Mouse (Mus musculus) stomach, postnatal 0 days (tissue): ENCODE measurements around the gene Gucy2f. TPM values are rescaled to one million over a fixed set of nuclear protein-coding genes. Genes with fewer than 3 reads are reported as not detected.
"Not testable (repeated sequence)": the region's sequence is repeated elsewhere in the genome, so short reads cannot be mapped to it uniquely, and the experiment has no call there.

Experiments
- ATAC-seq: fragments of 200-750 bp; cut with Nextera tagmentation; 2 replicates; pipeline ENCODE4 v1.8.0; 2017; ENCODE audit not compliant: low FRiP score, low TSS enrichment
- DNase-seq: peaks from one replicate; pipeline ENCODE4 v3.0.0-alpha.2; 2016; ENCODE audit warnings: low spot score
- H3K27ac ChIP-seq: fragments of 300-500 bp; sonication (generic); replicated peaks from 2 replicates; pipeline ENCODE4 v1.5.1; 2014; ENCODE audit warnings: mild to moderate bottlenecking, control low read depth
- H3K27me3 ChIP-seq: fragments of 300-500 bp; sonication (generic); 2 replicates; pipeline ENCODE4 v1.6.1; 2014; ENCODE audit warnings: low read length; ENCODE audit not compliant: control insufficient read depth, insufficient read depth
- H3K36me3 ChIP-seq: fragments of 300-500 bp; sonication (generic); 2 replicates; pipeline ENCODE4 v1.6.1; 2014; ENCODE audit warnings: low read length, mixed read lengths; ENCODE audit not compliant: control insufficient read depth, insufficient read depth
- H3K4me1 ChIP-seq: fragments of 300-500 bp; sonication (generic); replicated peaks from 2 replicates; pipeline ENCODE4 v1.6.1; 2014; ENCODE audit warnings: antibody characterized with exemption; ENCODE audit not compliant: control insufficient read depth, insufficient read depth
- H3K4me2 ChIP-seq: fragments of 300-500 bp; sonication (generic); replicated peaks from 2 replicates; pipeline ENCODE4 v1.6.1; 2014; ENCODE audit warnings: low read depth, mild to moderate bottlenecking, control low read depth, moderate library complexity
- H3K4me3 ChIP-seq: fragments of 300-500 bp; sonication (generic); 2 replicates; pipeline ENCODE4 v1.5.1; 2014; ENCODE audit warnings: low read depth, low read length, control low read depth
- H3K9ac ChIP-seq: fragments of 300-500 bp; sonication (generic); 2 replicates; pipeline ENCODE4 v1.6.1; 2014; ENCODE audit warnings: mild to moderate bottlenecking, low read length, control low read depth, mixed read lengths
- H3K9me3 ChIP-seq: fragments of 300-500 bp; sonication (generic); 2 replicates; pipeline ENCODE4 v1.6.1; 2016; ENCODE audit warnings: low read length; ENCODE audit not compliant: control insufficient read depth
- CTCF ChIP-seq: IDR thresholded peaks from 2 replicates; pipeline ENCODE4 v1.5.1; 2016; ENCODE audit warnings: antibody characterized with exemption, low read depth, mild to moderate bottlenecking, moderate library complexity
- EP300 ChIP-seq: optimal IDR thresholded peaks from 2 replicates; pipeline ENCODE3; 2016; ENCODE audit warnings: antibody characterized with exemption
- WGBS: fragments of 180-500 bp; shearing (Covaris S2); extraction: QIAGEN DNeasy Blood & Tissue Kit; methylation state at CpG from one replicate; pipeline ENCODE4 v1.1.7; 2014; 5-methylcytosine and 5-hydroxymethylcytosine counted together
- polyA plus RNA-seq: library from polyadenylated mRNA; unstranded; fragments of >200 nt; fragmentation: Nextera tagmentation; extraction: Ambion mirVana; gene quantifications from 2 replicates; pipeline ENCODE4 v1.2.1, GENCODE M21; 2015

The Gucy2f gene
- polyA plus RNA-seq = 0.02 TPM in 1 of 2 replicates, not detected in the other

DNA sequence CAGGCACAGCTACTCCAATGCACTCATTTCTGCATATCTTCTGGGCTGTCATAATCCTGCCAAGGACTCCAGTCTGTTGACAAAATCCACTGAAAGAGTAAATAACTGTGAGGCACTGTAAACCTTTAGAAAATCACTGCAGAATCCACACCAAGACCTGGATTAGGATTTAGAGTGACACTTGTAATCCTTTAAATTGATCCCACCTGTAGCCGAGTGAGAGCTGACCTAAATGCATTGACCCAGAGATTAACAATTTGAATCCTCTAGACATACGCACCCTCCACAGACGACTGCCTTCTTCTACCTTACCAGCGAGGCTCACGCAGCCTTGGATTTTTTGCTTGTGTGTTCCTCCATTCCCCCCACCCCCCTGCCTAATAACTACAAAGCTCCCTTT, at the start of gene Gucy2f:
Gene Gucy2f, minus strand, starts transcription at position 101 of the 400 bp plus-strand sequence.
- no peak within 1 kb of the TSS for H3K4me3 ChIP-seq

DNA sequence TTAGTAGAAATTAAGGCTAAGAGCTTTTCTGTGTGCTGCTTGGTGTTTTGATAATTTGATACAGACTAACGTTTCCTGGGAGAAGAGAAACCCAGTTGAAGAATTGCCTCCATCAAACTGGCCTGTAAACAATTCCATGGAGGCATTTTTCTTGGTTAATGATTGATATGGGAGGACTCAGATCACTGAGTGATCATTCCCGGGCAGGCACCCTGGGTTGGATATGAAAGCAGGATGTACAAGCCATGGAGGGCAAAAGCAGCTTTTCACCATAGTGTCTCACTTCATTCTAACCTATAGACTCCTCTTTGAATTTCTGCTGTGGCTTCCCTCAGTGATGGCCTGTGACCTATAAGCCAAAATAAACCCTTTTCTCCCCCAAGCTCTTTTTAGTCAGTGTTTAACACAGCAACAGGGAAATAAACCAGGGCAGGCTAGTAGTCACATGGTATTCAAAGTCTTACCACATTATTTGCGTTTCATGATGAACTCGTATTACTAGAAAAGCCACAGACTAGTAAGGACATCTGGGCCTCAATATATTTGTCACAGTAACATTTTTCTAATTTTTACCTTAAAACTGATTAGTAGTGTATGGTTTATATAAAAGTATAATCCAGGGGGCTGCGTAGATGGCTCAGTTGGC, 49.1 kb upstream of the Gucy2f start:
- no peak for ATAC-seq
- no peak overlapping the region for H3K4me3 ChIP-seq

More for the DNA sequence above, at the start of gene Gucy2f:
- H3K9ac ChIP-seq = no peak within 1 kb of the TSS
- WGBS = 31% methylated on average over 5 of the region's 5 CpGs
- no peak for TF ChIP-seq EP300
- no peak for TF ChIP-seq CTCF
- no peaks in the 10 kb centered on the region for H3K27me3 ChIP-seq
- DNase-seq (no peak), ATAC-seq (no peak)
- no peaks in the 10 kb centered on the region for H3K4me1 ChIP-seq
- H3K4me2 ChIP-seq = no peak within 1 kb of the TSS
- no peaks in the 10 kb centered on the region for H3K9me3 ChIP-seq
- H3K27ac ChIP-seq = no peak within 1 kb of the TSS
- no peaks in the 10 kb centered on the region for H3K36me3 ChIP-seq

DNA sequence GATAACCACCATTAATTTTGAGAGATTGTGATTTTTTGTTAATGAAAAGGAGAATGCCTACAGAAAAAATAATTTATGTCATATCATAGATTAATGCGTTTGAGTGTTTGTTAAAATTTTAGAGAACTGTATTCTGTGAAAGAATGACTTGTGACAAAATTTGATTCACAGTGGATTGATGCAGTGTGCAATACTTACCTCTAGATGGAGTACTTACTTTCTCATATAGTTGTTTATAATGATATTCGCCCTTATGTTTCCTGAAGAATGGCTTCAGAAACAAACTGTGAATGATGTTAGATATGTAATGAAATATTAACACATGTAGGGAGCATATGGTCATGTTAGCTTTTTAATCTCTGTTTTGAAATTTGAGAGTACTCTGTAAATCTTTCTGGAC, 40.4 kb upstream of the Gucy2f start:
- DNase-seq = no peak
- no peak overlapping the region for H3K4me2 ChIP-seq
- H3K4me1 ChIP-seq = no peaks in the 10 kb centered on the region
- 43% methylated on average over 2 of the region's 2 CpGs for WGBS
- TF ChIP-seq CTCF (peak; percentile 64), EP300 (no peak)
- ATAC-seq = no peak
- no peaks in the 10 kb centered on the region for H3K36me3 ChIP-seq
- no peak overlapping the region for H3K4me3 ChIP-seq
- H3K27ac ChIP-seq = no peak overlapping the region
- H3K9me3 ChIP-seq = no peaks in the 10 kb centered on the region
- H3K27me3 ChIP-seq = no peaks in the 10 kb centered on the region
- no peak overlapping the region for H3K9ac ChIP-seq

More for the DNA sequence above, 49.1 kb upstream of the Gucy2f start:
- Histone ChIP-seq H3K9me3 (no peaks in the 10 kb centered on the region), H3K4me1 (no peaks in the 10 kb centered on the region), H3K27ac (no peak overlapping the region), H3K36me3 (no peaks in the 10 kb centered on the region), H3K9ac (no peak overlapping the region), H3K27me3 (no peaks in the 10 kb centered on the region), H3K4me2 (no peak overlapping the region)
- DNase-seq = no peak
- no peak for TF ChIP-seq EP300
- no peak for TF ChIP-seq CTCF
- 57% methylated on average over 5 of the region's 5 CpGs for WGBS

DNA sequence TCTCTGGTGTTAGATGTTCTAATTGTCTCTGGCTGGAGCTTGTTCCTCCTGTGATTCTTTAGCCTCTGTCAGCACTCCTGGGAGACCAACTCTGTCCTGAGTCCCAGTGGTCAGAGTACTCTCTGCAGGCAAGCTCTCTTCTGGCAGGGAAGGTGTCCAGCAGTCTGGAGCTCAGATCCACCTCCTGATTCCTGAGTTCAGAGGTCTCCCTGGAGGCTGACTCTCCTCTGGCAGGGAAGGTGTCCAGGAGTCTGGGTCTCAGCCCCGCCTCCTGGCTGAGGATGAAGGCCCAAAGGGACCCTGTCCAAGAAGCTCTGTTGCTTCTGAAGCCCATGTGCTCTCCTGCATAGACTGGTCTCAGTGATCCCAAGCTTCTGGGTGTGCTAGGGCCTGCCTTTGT, 39.4 kb upstream of the Gucy2f start:
- not testable (repeated sequence) for ATAC-seq, H3K9ac ChIP-seq, H3K27me3 ChIP-seq, H3K4me3 ChIP-seq, H3K36me3 ChIP-seq, H3K27ac ChIP-seq, H3K4me1 ChIP-seq, DNase-seq, H3K9me3 ChIP-seq, H3K4me2 ChIP-seq
- 100% methylated on average over 1 of the region's 1 CpGs for WGBS

DNA sequence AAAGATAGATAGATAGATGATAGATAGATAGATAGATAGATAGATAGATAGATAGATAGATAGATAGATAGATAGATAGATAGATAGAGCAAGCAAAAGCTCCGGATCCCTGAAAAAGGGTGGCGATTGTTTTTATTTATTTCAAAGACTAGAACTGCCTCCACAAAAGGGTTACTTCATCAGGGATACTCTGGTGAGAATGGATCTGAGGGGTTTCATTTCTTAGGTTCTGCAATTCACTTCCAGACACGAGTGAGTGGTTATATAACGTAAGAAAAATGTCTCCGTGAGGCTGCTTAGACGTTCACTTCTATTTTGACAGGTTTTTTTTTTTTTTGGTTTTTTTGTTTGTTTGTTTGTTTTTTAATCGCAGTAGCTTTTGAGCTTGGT, 32.0 kb upstream of the Gucy2f start:
- Histone ChIP-seq H3K9ac (no peak overlapping the region), H3K9me3 (no peaks in the 10 kb centered on the region), H3K27ac (no peak overlapping the region), H3K27me3 (no peaks in the 10 kb centered on the region), H3K36me3 (no peaks in the 10 kb centered on the region), H3K4me3 (peak overlapping the region; percentile 51), H3K4me1 (no peaks in the 10 kb centered on the region), H3K4me2 (peak overlapping the region; percentile 41)
- TF ChIP-seq CTCF (no peak), EP300 (no peak)
- ATAC-seq (no peak), DNase-seq (no peak)
- WGBS = 31% methylated on average over 7 of the region's 7 CpGs

DNA sequence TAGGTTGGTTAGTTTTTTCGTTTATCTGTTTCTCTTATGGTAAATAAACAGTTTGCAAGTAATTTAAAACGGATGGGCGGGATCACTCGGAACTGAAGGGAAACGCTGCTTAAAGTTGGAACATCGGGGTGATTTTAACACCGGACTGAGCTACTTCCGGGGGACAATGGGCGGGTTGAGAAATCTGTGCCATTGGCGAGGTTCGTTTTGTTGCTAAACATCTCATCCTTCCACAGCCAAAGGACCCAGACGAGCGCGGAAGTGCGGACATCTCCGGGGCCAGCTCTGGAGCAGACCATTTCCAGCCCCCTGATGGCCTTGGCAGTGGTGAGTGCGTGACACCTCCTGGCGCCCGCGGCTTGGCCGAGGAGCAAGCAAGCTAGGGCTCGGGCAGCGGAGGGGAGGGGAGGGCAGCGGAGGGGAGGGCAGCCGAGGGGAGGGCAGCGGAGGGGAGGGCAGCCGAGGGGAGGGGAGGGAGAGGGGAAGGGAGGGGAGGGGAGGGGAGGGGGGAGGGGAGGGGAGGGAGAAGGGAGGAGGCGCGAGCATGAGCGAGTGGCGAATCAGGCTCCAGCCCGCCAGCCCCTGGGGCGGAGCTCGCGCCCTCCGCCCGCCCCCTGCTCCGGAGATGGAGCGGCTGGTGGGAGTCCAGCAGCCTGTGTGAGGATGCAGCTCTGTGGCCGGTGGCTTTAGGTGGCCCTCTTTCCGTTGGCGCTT, 31.5 kb upstream of the Gucy2f start:
- no peak for TF ChIP-seq CTCF
- no peak for TF ChIP-seq EP300

More for the DNA sequence above, 31.5 kb upstream of the Gucy2f start:
- H3K4me1 ChIP-seq = no peaks in the 10 kb centered on the region
- DNase-seq (peak; percentile 71), ATAC-seq (peak; percentile 95)
- H3K36me3 ChIP-seq = no peaks in the 10 kb centered on the region
- H3K9ac ChIP-seq = peak overlapping the region; percentile 67
- peak overlapping the region; percentile 51 for H3K4me3 ChIP-seq
- 6% methylated on average over 26 of the region's 42 CpGs for WGBS
- no peaks in the 10 kb centered on the region for H3K27me3 ChIP-seq
- H3K9me3 ChIP-seq = no peaks in the 10 kb centered on the region
- peak overlapping the region; percentile 90 for H3K27ac ChIP-seq
- H3K4me2 ChIP-seq = peak overlapping the region; percentile 41
